ENCODE assay signal across 7 mouse cellular contexts in the genomic region with DNA sequence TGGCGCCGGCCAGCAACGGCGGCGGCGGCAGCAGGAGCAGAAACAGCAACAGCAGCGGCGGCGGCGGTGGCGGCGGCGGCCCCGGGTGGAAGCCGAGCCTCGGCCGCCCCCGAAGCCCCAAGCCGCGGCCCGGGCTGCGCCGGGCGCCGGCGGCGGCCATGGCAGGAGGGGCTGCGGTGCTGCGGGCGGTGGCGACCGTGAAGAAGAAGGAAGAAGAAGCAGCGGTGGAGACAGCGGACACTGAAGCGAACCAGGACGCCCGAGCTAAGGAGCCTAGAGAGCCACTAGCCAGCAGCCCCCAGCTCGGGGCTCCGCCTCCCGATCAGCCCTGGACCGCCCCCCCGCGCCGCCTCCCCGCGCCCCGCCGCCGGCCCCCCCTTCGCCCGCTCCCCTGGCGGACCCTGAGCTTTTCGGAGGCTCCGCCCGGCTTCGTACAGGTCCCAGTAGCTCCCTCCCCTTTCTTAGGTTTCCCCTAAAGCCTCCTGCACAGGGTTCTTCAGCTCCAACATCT. TPM values are rescaled to one million over a fixed set of nuclear protein-coding genes. Genes with fewer than 3 reads are reported as not detected.
DNase-seq lines count a peak whose midpoint lies in the region; ATAC-seq and TF ChIP-seq lines count a peak whose summit lies in the region.

A gene (minus strand): TSS at position 411 of the 511 bp plus-strand sequence.

- H3K4me1 ChIP-seq in testis, adult 2 months (ENCODE audit: control insufficient read depth, insufficient read depth, low read length): peaks cover 5% of the 10 kb centered on the region
- no peaks in the 10 kb centered on the region for H3K4me1 ChIP-seq in cortical plate, adult 2 months (ENCODE audit: control insufficient read depth, insufficient read depth, low read length)
- H3K4me1 ChIP-seq in heart, embryonic 16.5 days (ENCODE audit: control insufficient read depth, insufficient read depth, low read length): peaks cover 4% of the 10 kb centered on the region; the same call in 1 of the 2 replicates

- H3K9me3 ChIP-seq in heart, embryonic 16.5 days (replicated peaks; ENCODE audit: control insufficient read depth, low read length): no peaks in the 10 kb centered on the region

- ATAC-seq in heart, embryonic 16.5 days (replicated peaks; ENCODE audit: extremely low read depth, insufficient read depth, low FRiP score): peak; percentile 64
- 0 out of 2 replicates have a peak, but pooled peaks have one; percentile 17 for ATAC-seq in megakaryocyte progenitor cell, adult 5-6 weeks (replicated peaks; ENCODE audit: poor library complexity)
- no peak for ATAC-seq in inflammation-experienced regulatory T-cells, adult 6 months

- H3K4me2 ChIP-seq in heart, embryonic 16.5 days (ENCODE audit: low read depth, low read length): peak within 1 kb of the TSS; percentile 97

- no peaks in the 10 kb centered on the region for H3K36me3 ChIP-seq in testis, adult 2 months (ENCODE audit: control insufficient read depth, insufficient read depth, low read length)
- no peaks in the 10 kb centered on the region for H3K36me3 ChIP-seq in heart, embryonic 16.5 days (ENCODE audit: control insufficient read depth, insufficient read depth)

- peak within 1 kb of the TSS; percentile 74 for H3K9ac ChIP-seq in heart, embryonic 16.5 days (ENCODE audit: low read length)

- H3K27me3 ChIP-seq in testis, adult 2 months (ENCODE audit: control insufficient read depth, insufficient read depth, low read length): 0 out of 2 replicates have a peak, but pooled peaks cover 3% of the 10 kb centered on the region
- peaks cover 37% of the 10 kb centered on the region for H3K27me3 ChIP-seq in heart, embryonic 16.5 days (ENCODE audit: control insufficient read depth, insufficient read depth, low read length)

- no peak for DNase-seq in testis, postnatal 14 days (ENCODE audit: low spot score)
- DNase-seq in layer of hippocampus, postnatal 25 days (ENCODE audit: extremely low spot score in 1 of 2, low spot score in 1 of 2): peak; percentile 24 to 38

- peak within 1 kb of the TSS; percentile 23; the same call in 1 of the 2 replicates for H3K4me3 ChIP-seq in testis, adult 2 months (ENCODE audit: control insufficient read depth, low read depth, low read length)
- peak within 1 kb of the TSS; percentile 90 for H3K4me3 ChIP-seq in cortical plate, adult 2 months (ENCODE audit: insufficient read depth, low read length)
- peak within 1 kb of the TSS; percentile 79 for H3K4me3 ChIP-seq in heart, embryonic 16.5 days (ENCODE audit: low read length)

- H3K27ac ChIP-seq in testis, adult 2 months (ENCODE audit: control insufficient read depth, insufficient read depth, low read depth, low read length): no peak within 1 kb of the TSS
- 0 out of 2 replicates have a peak within 1 kb of the TSS, but pooled peaks have one; percentile 29 for H3K27ac ChIP-seq in cortical plate, adult 2 months (ENCODE audit: insufficient read depth, low read length)
- H3K27ac ChIP-seq in heart, embryonic 16.5 days (ENCODE audit: low read length): no peak within 1 kb of the TSS

- TF ChIP-seq CTCF in testis, adult 2 months (IDR thresholded peaks at IDR 0.05; ENCODE audit: control insufficient read depth, insufficient read depth, insufficient replicate concordance, low read depth, low read length): no peak
- TF ChIP-seq CTCF in cortical plate, adult 2 months (IDR thresholded peaks at IDR 0.05; ENCODE audit: extremely low read depth, insufficient read depth, low read length): no peak

- 1% methylated on average over 44 of the region's 56 CpGs for WGBS in heart, embryonic 16.5 days

- no peak for TF ChIP-seq POLR2A in testis, adult 2 months (IDR thresholded peaks at IDR 0.05; ENCODE audit: control insufficient read depth, low read depth, low read length)
- TF ChIP-seq POLR2A in cortical plate, adult 2 months (IDR thresholded peaks at IDR 0.05; ENCODE audit: extremely low read depth, insufficient read depth, low read length): peak; percentile 41; the same call in 1 of the 2 replicates

RNA-seq across cellular contexts. Expression of the gene that starts here (rescaled TPM):
- polyA plus RNA-seq in testis, adult 2 months (2012; rRNA removed): 0.20 and 0.34 TPM in 2 replicates
- 20.9 and 22.1 TPM in 2 replicates for polyA plus RNA-seq in cortical plate, adult 2 months (2012; rRNA removed)
- 0.14 and 0.47 TPM in 2 replicates for polyA plus RNA-seq in heart, embryonic 16.5 days (2015; fragmentation: Nextera tagmentation; extraction: Ambion mirVana)
- 10 to 100 TPM; 23.1 to 26.2 TPM for total RNA-seq in layer of hippocampus, postnatal 25 days (2021)
- not detected in 2 replicates for total RNA-seq in megakaryocyte progenitor cell, adult 5-6 weeks (2015)
- not detected in 2 replicates for total RNA-seq in megakaryocyte progenitor cell, adult 5-6 weeks (2017)
- not detected for polyA plus RNA-seq in inflammation-experienced regulatory T-cells, adult 6 months (2017; shearing (Covaris generic))

Comparison
In these comparisons a context has a peak if more than half of its experiments do, and no peak if none do; other contexts are left out.
1. RNA of the gene that starts here (total RNA-seq): 23.1 to 26.2 TPM in layer of hippocampus, postnatal 25 days; not detected in megakaryocyte progenitor cell, adult 5-6 weeks; every median in the first group is over 10 times any median in the second.
2. RNA of the gene that starts here (polyA plus RNA-seq): 20.9 to 22.1 TPM in cortical plate, adult 2 months; 0.20 to 0.34 TPM in testis, adult 2 months, 0.14 to 0.47 TPM in heart, embryonic 16.5 days and not detected in inflammation-experienced regulatory T-cells, adult 6 months; every median in the first group is over 10 times any median in the second.
3. Peak in ATAC-seq, H3K4me3 ChIP-seq, H3K9ac ChIP-seq and H3K4me2 ChIP-seq in heart, embryonic 16.5 days; RNA of the gene not detected or under 1 TPM.
4. Peak in ATAC-seq in megakaryocyte progenitor cell, adult 5-6 weeks; RNA of the gene not detected or under 1 TPM.
5. H3K4me3 ChIP-seq: peak in every context shown above with its lines; median percentile 90 in cortical plate, adult 2 months; 79 in heart, embryonic 16.5 days; 23 in testis, adult 2 months.